Mouse (Mus musculus) forebrain, embryonic 14.5 days (tissue): ENCODE results near the gene Slc39a7. TPM values are rescaled to one million over a fixed set of nuclear protein-coding genes. Genes with fewer than 3 reads are reported as not detected.

Experiments
- ATAC-seq: fragments of 200-750 bp; cut with Nextera tagmentation; 2 replicates; pipeline ENCODE4 v1.8.0; 2017; ENCODE audit warnings: mild to moderate bottlenecking, moderate library complexity
- DNase-seq: peaks from one replicate; pipeline ENCODE4 v3.0.0-alpha.2; 2015; ENCODE audit warnings: low spot score
- H3K27ac ChIP-seq: fragments of 300-500 bp; sonication (generic); 2 replicates; pipeline ENCODE4 v1.5.1; 2014; ENCODE audit warnings: low read depth, mild to moderate bottlenecking, control low read depth, low read length, moderate library complexity
- H3K27me3 ChIP-seq: fragments of 300-500 bp; sonication (generic); replicated peaks from 2 replicates; pipeline ENCODE4 v1.6.1; 2014; ENCODE audit warnings: low read length, control low read depth, mixed read lengths; ENCODE audit not compliant: control insufficient read depth, insufficient read depth
- H3K36me3 ChIP-seq: fragments of 300-500 bp; sonication (generic); 2 replicates; pipeline ENCODE4 v1.6.1; 2014; ENCODE audit warnings: low read length, control low read depth; ENCODE audit not compliant: control insufficient read depth, insufficient read depth
- H3K4me1 ChIP-seq: fragments of 300-500 bp; sonication (generic); 2 replicates; pipeline ENCODE4 v1.6.1; 2014; ENCODE audit warnings: antibody characterized with exemption, low read length, control low read depth; ENCODE audit not compliant: control insufficient read depth, insufficient read depth
- H3K4me2 ChIP-seq: fragments of 300-500 bp; sonication (generic); 2 replicates; pipeline ENCODE4 v1.6.1; 2014; ENCODE audit warnings: mild to moderate bottlenecking, control low read depth, low read length
- H3K4me3 ChIP-seq: fragments of 300-500 bp; sonication (generic); 2 replicates; pipeline ENCODE4 v1.5.1; 2014; ENCODE audit warnings: low read depth, low read length, control low read depth
- H3K9ac ChIP-seq: fragments of 300-500 bp; sonication (generic); 2 replicates; pipeline ENCODE4 v1.6.1; 2014; ENCODE audit warnings: mild to moderate bottlenecking, low read length, control low read depth, moderate library complexity
- H3K9me3 ChIP-seq: fragments of 300-500 bp; sonication (generic); replicated peaks from 2 replicates; pipeline ENCODE4 v1.6.1; 2016; ENCODE audit warnings: low read length, control low read depth, mixed read lengths; ENCODE audit not compliant: control insufficient read depth
- WGBS: fragments of 180-500 bp; shearing (Covaris S2); extraction: QIAGEN DNeasy Blood & Tissue Kit; methylation state at CpG from one replicate; pipeline ENCODE4 v1.1.7; 2014; 5-methylcytosine and 5-hydroxymethylcytosine counted together
- polyA plus RNA-seq: library from polyadenylated mRNA; unstranded; fragments of >200 nt; fragmentation: Nextera tagmentation; extraction: Ambion mirVana; gene quantifications from 2 replicates; pipeline ENCODE4 v1.2.1, GENCODE M21; 2014

Gene Slc39a7
- polyA plus RNA-seq, 1 experiment from 2014 or later: 78.3 TPM

- no peaks in the 10 kb centered on the region for H3K9me3 ChIP-seq
- no peak for ATAC-seq
- H3K36me3 ChIP-seq: peaks cover 55% of the 10 kb centered on the region
- H3K9ac ChIP-seq: no peak overlapping the region; the same call in 1 of the 2 replicates
- H3K4me3 ChIP-seq: no peak overlapping the region
- H3K27me3 ChIP-seq: no peaks in the 10 kb centered on the region
- H3K27ac ChIP-seq: no peak overlapping the region
- H3K4me1 ChIP-seq: peaks cover 30% of the 10 kb centered on the region
- no peak overlapping the region for H3K4me2 ChIP-seq
- DNase-seq: peak; percentile 51
- 74% methylated on average over 10 of the region's 10 CpGs for WGBS
Measured at GRCm38 (mm10) chr17:34034064-34034463, 2.6 kb upstream of the Slc39a7 start.

GRCm38 (mm10) chr17:34033441-34033840, 2.0 kb upstream of the Slc39a7 start:
- Histone ChIP-seq H3K9ac (no peak overlapping the region; the same call in 1 of the 2 replicates), H3K4me1 (peaks cover 28% of the 10 kb centered on the region), H3K4me2 (no peak overlapping the region)

GRCm38 (mm10) chr17:34032806-34033205, 1.3 kb upstream of the Slc39a7 start:
- no peaks in the 10 kb centered on the region for H3K27me3 ChIP-seq
- peak overlapping the region; percentile 97 for H3K4me2 ChIP-seq
- peak overlapping the region; percentile 90 for H3K9ac ChIP-seq
- H3K36me3 ChIP-seq: peaks cover 61% of the 10 kb centered on the region
- no peaks in the 10 kb centered on the region for H3K9me3 ChIP-seq
- H3K27ac ChIP-seq: no peak overlapping the region
- DNase-seq (no peak), ATAC-seq (no peak)
- 62% methylated on average over 9 of the region's 9 CpGs for WGBS
- H3K4me3 ChIP-seq: peak overlapping the region; percentile 86
- peaks cover 28% of the 10 kb centered on the region for H3K4me1 ChIP-seq

More at GRCm38 (mm10) chr17:34033441-34033840, 2.0 kb upstream of the Slc39a7 start:
- 88% methylated on average over 9 of the region's 9 CpGs for WGBS
- no peak for ATAC-seq
- Histone ChIP-seq H3K36me3 (peaks cover 61% of the 10 kb centered on the region), H3K4me3 (0 out of 2 replicates have a peak overlapping the region, but pooled peaks have one; percentile 86), H3K9me3 (no peaks in the 10 kb centered on the region), H3K27ac (no peak overlapping the region), H3K27me3 (no peaks in the 10 kb centered on the region)
- DNase-seq: no peak

GRCm38 (mm10) chr17:34032174-34032632, 721 bp upstream of the Slc39a7 start:
- ATAC-seq (no peak; the same call in 1 of the 2 replicates), DNase-seq (peak; percentile 44)
- Histone ChIP-seq H3K9me3 (no peaks in the 10 kb centered on the region), H3K4me3 (peak overlapping the region; percentile 86), H3K27me3 (no peaks in the 10 kb centered on the region), H3K4me1 (peaks cover 28% of the 10 kb centered on the region), H3K36me3 (peaks cover 55% of the 10 kb centered on the region), H3K9ac (peak overlapping the region; percentile 90), H3K4me2 (peak overlapping the region; percentile 97), H3K27ac (peak overlapping the region; percentile 96)
- WGBS: under 1% methylated on average over 23 of the region's 48 CpGs

- ATAC-seq (no peak), DNase-seq (no peak)
- Histone ChIP-seq H3K36me3 (peaks cover 41% of the 10 kb centered on the region), H3K27me3 (no peaks in the 10 kb centered on the region), H3K9ac (peak overlapping the region; percentile 90), H3K4me2 (peak overlapping the region; percentile 97), H3K4me3 (peak overlapping the region; percentile 86), H3K9me3 (no peaks in the 10 kb centered on the region), H3K4me1 (peaks cover 40% of the 10 kb centered on the region), H3K27ac (peak overlapping the region; percentile 96)
- 6% methylated on average over 20 of the region's 20 CpGs for WGBS
Measured at GRCm38 (mm10) chr17:34030861-34031326, 588 bp downstream of the Slc39a7 start.

DNA sequence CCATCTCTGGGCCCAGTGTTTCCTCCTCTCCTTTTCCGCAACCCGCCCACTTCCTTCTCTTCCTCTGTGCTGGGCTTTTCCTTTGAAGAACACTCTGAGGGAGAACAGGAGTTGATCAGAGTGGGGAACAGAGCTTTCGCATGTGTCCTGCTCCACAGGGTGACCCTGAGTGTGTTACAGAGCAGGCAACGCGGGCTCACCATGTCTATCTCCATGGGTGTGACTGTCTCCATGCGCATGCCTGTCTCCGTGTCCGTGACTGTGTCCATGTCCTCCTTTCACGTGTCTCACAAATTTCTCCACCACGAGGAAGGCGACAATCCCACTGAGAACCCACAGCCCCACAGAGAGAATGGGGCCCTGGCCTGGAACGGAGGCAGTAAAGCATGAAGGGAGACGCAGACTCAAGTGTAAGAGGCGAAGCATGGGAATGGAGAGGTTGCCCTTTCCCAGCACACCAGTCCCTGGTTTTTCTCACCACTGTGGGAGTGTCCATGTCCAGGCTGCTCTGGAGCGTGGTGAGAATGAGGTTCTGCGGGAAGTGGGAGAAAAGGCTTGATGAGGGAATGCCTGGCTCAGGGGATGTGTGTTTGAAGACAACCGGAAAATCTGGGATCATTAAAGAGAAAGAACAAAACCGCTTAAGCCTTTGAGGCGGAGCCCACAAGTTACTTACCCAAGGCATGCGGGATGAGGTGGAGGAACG, 1.4 kb downstream of the Slc39a7 start:
- Histone ChIP-seq H3K4me2 (peak overlapping the region; percentile 97), H3K4me1 (peaks cover 46% of the 10 kb centered on the region), H3K4me3 (peak overlapping the region; percentile 86), H3K36me3 (peaks cover 33% of the 10 kb centered on the region), H3K27ac (no peak overlapping the region), H3K9ac (peak overlapping the region; percentile 90), H3K27me3 (no peaks in the 10 kb centered on the region), H3K9me3 (no peaks in the 10 kb centered on the region)
- 71% methylated on average over 21 of the region's 21 CpGs for WGBS
- ATAC-seq: no peak
- DNase-seq: no peak

DNA sequence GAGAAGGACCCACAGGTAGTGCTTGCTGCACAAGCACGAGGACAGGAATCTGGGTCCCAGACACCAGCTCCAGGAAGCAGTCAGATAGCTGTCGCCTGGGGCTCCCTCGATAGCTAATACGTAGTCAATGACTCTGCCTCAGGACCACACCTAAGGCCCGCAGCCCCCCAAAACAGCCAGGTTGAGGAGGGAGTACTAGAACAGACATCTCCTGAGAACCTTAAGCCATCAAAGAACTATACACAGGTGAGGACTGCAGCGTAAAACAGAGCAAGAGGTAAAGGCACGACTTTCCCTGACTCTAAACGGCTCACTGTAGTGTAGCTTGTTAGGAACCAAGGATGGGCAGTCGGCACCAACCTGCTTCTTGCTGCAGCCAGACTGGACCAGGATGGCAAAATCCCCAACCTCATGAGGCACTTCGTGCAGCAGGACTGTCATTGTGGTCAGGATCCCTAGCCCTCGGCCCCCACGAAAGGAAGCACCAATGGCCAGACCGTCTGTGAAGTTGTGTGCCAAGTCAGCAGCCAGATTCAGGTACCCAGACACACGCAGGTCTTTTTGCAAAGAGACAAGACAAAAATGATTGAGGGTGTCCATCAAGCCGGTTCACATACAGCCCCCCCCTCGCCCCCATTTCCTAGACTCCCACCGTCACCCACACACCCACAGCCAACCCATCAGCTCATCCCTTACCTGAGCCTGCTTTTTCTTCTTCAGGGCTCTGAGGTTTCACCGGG, 2.2 kb downstream of the Slc39a7 start:
- Histone ChIP-seq H3K4me1 (peaks cover 46% of the 10 kb centered on the region), H3K4me2 (peak overlapping the region; percentile 97), H3K36me3 (peaks cover 30% of the 10 kb centered on the region), H3K4me3 (no peak overlapping the region; the same call in 1 of the 2 replicates), H3K27ac (no peak overlapping the region), H3K27me3 (no peaks in the 10 kb centered on the region), H3K9ac (peak overlapping the region; percentile 90), H3K9me3 (no peaks in the 10 kb centered on the region)
- no peak for DNase-seq
- WGBS: 89% methylated on average over 18 of the region's 18 CpGs
- ATAC-seq: no peak

DNA sequence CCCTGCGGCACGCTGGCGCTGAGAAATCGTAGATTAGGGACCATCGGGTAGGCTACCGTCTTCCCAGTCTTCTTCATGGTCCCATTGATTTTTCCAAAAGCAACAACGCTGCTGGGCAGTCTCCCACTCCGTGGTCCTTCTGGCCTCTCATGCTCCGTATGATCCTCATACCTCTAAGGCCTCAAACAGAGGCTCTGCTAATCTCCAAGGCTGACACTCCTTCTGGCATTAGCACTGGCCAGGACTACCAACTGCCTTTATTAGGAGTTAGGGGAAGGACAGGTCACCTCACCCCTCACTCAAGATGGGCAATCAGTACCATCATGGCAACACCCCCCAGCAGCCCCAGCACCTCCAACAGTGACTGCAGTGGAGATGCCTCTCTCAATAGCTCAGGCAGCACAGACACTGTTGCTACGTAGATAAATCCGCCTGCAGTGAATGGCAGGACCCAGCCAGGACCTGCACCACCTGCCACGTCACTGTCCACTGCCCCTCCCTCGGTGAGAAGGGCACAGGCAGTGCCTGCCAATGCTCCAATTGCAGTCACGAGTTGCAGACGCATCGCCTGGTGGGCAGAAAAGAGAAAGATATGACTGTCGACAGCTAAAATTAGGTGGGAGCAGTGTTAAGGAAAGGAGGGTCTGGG, 2.9 kb downstream of the Slc39a7 start:
- Histone ChIP-seq H3K36me3 (peaks cover 23% of the 10 kb centered on the region), H3K9me3 (no peaks in the 10 kb centered on the region), H3K4me3 (0 out of 2 replicates have a peak overlapping the region, but pooled peaks have one; percentile 64), H3K4me2 (peak overlapping the region; percentile 95), H3K27ac (peak overlapping the region; percentile 98; the same call in 1 of the 2 replicates), H3K27me3 (no peaks in the 10 kb centered on the region), H3K4me1 (peaks cover 46% of the 10 kb centered on the region), H3K9ac (peak overlapping the region; percentile 35; the same call in 1 of the 2 replicates)
- no peak for DNase-seq
- WGBS: 45% methylated on average over 17 of the region's 17 CpGs
- no peak for ATAC-seq
